Mouse (Mus musculus) ES-Bruce4 (cell line): Measurements from ENCODE around the gene Sod1.

Experiments used
- CTCF ChIP-seq: IDR thresholded peaks from one replicate; pipeline ENCODE4 v1.8.1; 2011; ENCODE audit warnings: low read depth, low read length
- POLR2A ChIP-seq: IDR thresholded peaks from one replicate; pipeline ENCODE4 v1.8.1; 2011; ENCODE audit warnings: low read length; ENCODE audit not compliant: insufficient read depth

DNA sequence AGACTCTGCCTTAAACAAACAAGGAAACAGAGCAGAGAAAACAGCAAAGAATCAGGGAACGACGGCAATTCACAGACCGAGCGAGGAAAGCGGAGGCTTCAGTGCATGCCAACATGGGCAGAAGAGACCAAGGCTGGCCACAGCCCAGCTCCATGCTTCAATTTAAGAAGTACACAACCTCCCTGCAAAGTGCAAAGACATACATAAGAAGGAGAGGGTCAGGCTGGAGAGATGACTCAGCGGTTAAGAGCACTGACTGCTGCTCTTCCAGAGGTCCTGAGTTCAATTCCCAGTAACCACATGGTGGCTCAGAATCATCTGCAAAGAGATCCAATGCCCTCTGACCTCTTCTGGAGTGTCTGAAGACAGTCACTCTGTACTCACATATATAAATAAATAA, 36.4 kb upstream of the Sod1 start:
- TF ChIP-seq POLR2A (no peak), CTCF (no peak)
